Mouse (Mus musculus) hindbrain, embryonic 12.5 days (tissue): ENCODE measurements around the gene Zcrb1. TPM values are rescaled to one million over a fixed set of nuclear protein-coding genes. Genes with fewer than 3 reads are reported as not detected.

ENCODE experiments used
- ATAC-seq: fragments of 200-750 bp; cut with Nextera tagmentation; 2 replicates; pipeline ENCODE4 v1.8.0; 2017; ENCODE audit warnings: moderate TSS enrichment; ENCODE audit not compliant: low FRiP score
- H3K27ac ChIP-seq: fragments of 300-500 bp; sonication (generic); 2 replicates; pipeline ENCODE4 v1.5.1; 2016; ENCODE audit warnings: mild to moderate bottlenecking
- H3K27me3 ChIP-seq: fragments of 300-500 bp; sonication (generic); 2 replicates; pipeline ENCODE4 v1.6.1; 2016; ENCODE audit warnings: mild to moderate bottlenecking
- H3K36me3 ChIP-seq: fragments of 300-500 bp; sonication (generic); 2 replicates; pipeline ENCODE4 v1.6.1; 2016; ENCODE audit warnings: mild to moderate bottlenecking
- H3K4me1 ChIP-seq: fragments of 300-500 bp; sonication (generic); 2 replicates; pipeline ENCODE4 v1.6.1; 2016
- H3K4me2 ChIP-seq: fragments of 300-500 bp; sonication (generic); replicated peaks from 2 replicates; pipeline ENCODE4 v1.6.1; 2016; ENCODE audit warnings: mild to moderate bottlenecking
- H3K4me3 ChIP-seq: fragments of 300-500 bp; sonication (generic); 2 replicates; pipeline ENCODE4 v1.5.1; 2016; ENCODE audit warnings: mild to moderate bottlenecking
- H3K9ac ChIP-seq: fragments of 300-500 bp; sonication (generic); 2 replicates; pipeline ENCODE4 v1.6.1; 2016; ENCODE audit warnings: mild to moderate bottlenecking, moderate library complexity
- H3K9me3 ChIP-seq: fragments of 300-500 bp; sonication (generic); replicated peaks from 2 replicates; pipeline ENCODE4 v1.6.1; 2016; ENCODE audit warnings: mild to moderate bottlenecking
- WGBS: fragments of 180-500 bp; shearing (Covaris S2); methylation state at CpG from one replicate; pipeline ENCODE4 v1.1.7; 2016; 5-methylcytosine and 5-hydroxymethylcytosine counted together
- polyA plus RNA-seq: library from polyadenylated mRNA; unstranded; fragments of >200 nt; fragmentation: Nextera tagmentation; extraction: Ambion mirVana; gene quantifications from 2 replicates; pipeline ENCODE4 v1.2.1, GENCODE M21; 2016

Gene Zcrb1
- polyA plus RNA-seq, 1 experiment from 2014 or later = 159 TPM

GRCm38 (mm10) chr15:93365561-93365960, 32.6 kb downstream of the Zcrb1 start:
- Histone ChIP-seq H3K9me3 (no peaks in the 10 kb centered on the region), H3K36me3 (no peaks in the 10 kb centered on the region), H3K9ac (no peak overlapping the region), H3K4me3 (no peak overlapping the region), H3K27ac (no peak overlapping the region), H3K4me1 (no peaks in the 10 kb centered on the region), H3K4me2 (no peak overlapping the region), H3K27me3 (no peaks in the 10 kb centered on the region)
- 88% methylated on average over 6 of the region's 6 CpGs for WGBS
- ATAC-seq = no peak

- ATAC-seq = no peak
- Histone ChIP-seq H3K27ac (no peak overlapping the region), H3K4me2 (no peak overlapping the region), H3K4me1 (no peaks in the 10 kb centered on the region), H3K27me3 (no peaks in the 10 kb centered on the region), H3K9ac (no peak overlapping the region), H3K9me3 (0 out of 2 replicates have a peak, but pooled peaks cover 3% of the 10 kb centered on the region), H3K36me3 (no peaks in the 10 kb centered on the region), H3K4me3 (no peak overlapping the region)
- 92% methylated on average over 19 of the region's 19 CpGs for WGBS
Measured at GRCm38 (mm10) chr15:93358346-93359095, 39.6 kb downstream of the Zcrb1 start.

- Histone ChIP-seq H3K4me2 (no peak overlapping the region), H3K4me1 (peaks cover 8% of the 10 kb centered on the region; the same call in 1 of the 2 replicates), H3K36me3 (no peaks in the 10 kb centered on the region), H3K9me3 (no peaks in the 10 kb centered on the region), H3K27me3 (no peaks in the 10 kb centered on the region), H3K9ac (no peak overlapping the region), H3K27ac (no peak overlapping the region), H3K4me3 (no peak overlapping the region)
- WGBS = 86% methylated on average over 10 of the region's 10 CpGs
- ATAC-seq = no peak
Measured at GRCm38 (mm10) chr15:93340630-93341379, 57.3 kb downstream of the Zcrb1 start.

- peaks cover 20% of the 10 kb centered on the region for H3K4me1 ChIP-seq
- H3K9me3 ChIP-seq = no peaks in the 10 kb centered on the region
- H3K9ac ChIP-seq = peak within 1 kb of the TSS; percentile 94
- H3K36me3 ChIP-seq = peaks cover 8% of the 10 kb centered on the region
- no peaks in the 10 kb centered on the region for H3K27me3 ChIP-seq
- peak; percentile 93 for ATAC-seq
- WGBS = under 1% methylated on average over 73 of the region's 73 CpGs
- H3K27ac ChIP-seq = peak within 1 kb of the TSS; percentile 95
- peak within 1 kb of the TSS; percentile 77 for H3K4me3 ChIP-seq
- peak within 1 kb of the TSS; percentile 83 for H3K4me2 ChIP-seq
Measured at GRCm38 (mm10) chr15:93336925-93337761, 61.0 kb downstream of the Zcrb1 start, which contains the start of gene Yaf2. Yaf2 (minus strand) TSS chr15:93336935.

- Histone ChIP-seq H3K27me3 (no peaks in the 10 kb centered on the region), H3K9me3 (no peaks in the 10 kb centered on the region), H3K4me2 (peak overlapping the region; percentile 83), H3K4me1 (peaks cover 20% of the 10 kb centered on the region), H3K36me3 (peaks cover 8% of the 10 kb centered on the region), H3K4me3 (peak overlapping the region; percentile 77), H3K27ac (peak overlapping the region; percentile 95), H3K9ac (peak overlapping the region; percentile 94)
- WGBS = 0% methylated on average over 20 of the region's 52 CpGs
- no peak for ATAC-seq
Measured at GRCm38 (mm10) chr15:93336658-93336924, 61.5 kb downstream of the Zcrb1 start.

Other genes with a start within 250 kb of the Zcrb1 start
- 19.7 and 20.4 TPM in 2 replicates for gene Gxylt1, start 123.2 kb downstream of the Zcrb1 start, polyA plus RNA-seq
- gene Yaf2, start 61.4 kb downstream of the Zcrb1 start, polyA plus RNA-seq = 98.1 and 99.1 TPM in 2 replicates
- 68.5 and 71.0 TPM in 2 replicates for gene Pphln1, start within 50 bp of the Zcrb1 start, polyA plus RNA-seq
- gene Prickle1, start 197.6 kb upstream of the Zcrb1 start, polyA plus RNA-seq = 24.6 and 27.9 TPM in 2 replicates